Mouse (Mus musculus): ENCODE measurements around the gene Pelo.

Pelo gene

GRCm38 (mm10) chr13:115096965-115097364 is 7.0 kb upstream of the Pelo start:
- DNase-seq (ENCODE audit: inconsistent ontology term) = no peak

- DNase-seq (ENCODE audit: inconsistent ontology term) = no peak
Observed at GRCm38 (mm10) chr13:115096216-115096615, 6.2 kb upstream of the Pelo start.

DNA sequence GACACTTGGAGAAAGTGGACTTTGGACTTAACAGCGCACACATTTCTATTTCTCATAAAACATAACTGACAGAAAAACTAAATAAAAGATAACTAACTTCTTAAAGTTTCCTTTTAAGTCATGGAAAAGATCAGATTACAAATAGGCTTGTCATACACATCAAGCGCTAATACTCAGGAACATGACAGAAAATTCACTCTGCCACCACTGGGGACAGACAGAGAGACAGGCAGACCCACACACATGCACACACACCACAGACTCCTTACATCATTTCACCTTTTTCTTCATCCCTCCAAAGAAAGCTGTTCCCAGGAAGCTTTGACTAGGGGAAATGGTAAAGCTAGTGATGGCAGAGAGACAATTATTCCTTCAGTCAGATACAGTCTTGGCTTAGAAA is 5.4 kb upstream of the Pelo start:
- no peak for DNase-seq (ENCODE audit: inconsistent ontology term)

GRCm38 (mm10) chr13:115091511-115091910 is 1.5 kb upstream of the Pelo start:
- no peak for DNase-seq (ENCODE audit: inconsistent ontology term)

- DNase-seq (ENCODE audit: inconsistent ontology term) = no peak
Observed at GRCm38 (mm10) chr13:115090977-115091445, 1.0 kb upstream of the Pelo start.

GRCm38 (mm10) chr13:115089395-115090025 is 476 bp downstream of the Pelo start:
- DNase-seq (ENCODE audit: inconsistent ontology term) = peak; percentile 41

- no peak for DNase-seq (ENCODE audit: inconsistent ontology term)
Observed at GRCm38 (mm10) chr13:115089020-115089394, 979 bp downstream of the Pelo start.

DNA sequence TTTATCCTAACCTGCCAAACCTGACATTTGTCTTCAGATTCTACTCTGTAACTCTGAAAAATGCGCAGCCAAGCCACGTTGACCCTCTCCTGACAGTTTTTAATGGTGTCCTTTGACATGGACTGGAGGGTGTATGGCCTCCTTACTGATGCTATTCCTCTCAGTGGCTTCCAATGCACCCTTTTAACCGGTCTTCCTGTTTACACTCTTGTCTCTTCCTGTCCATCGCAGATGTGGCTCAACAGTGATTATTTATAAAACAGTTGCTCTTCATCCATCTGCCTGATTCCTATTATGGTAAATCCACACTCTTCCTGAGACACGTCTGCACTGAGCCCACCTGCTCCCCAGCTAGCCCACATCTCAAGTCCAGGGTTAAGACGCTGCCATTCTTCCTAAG is 4.0 kb downstream of the Pelo start:
- no peak for DNase-seq (ENCODE audit: inconsistent ontology term)

- DNase-seq (ENCODE audit: inconsistent ontology term) = no peak
Observed at GRCm38 (mm10) chr13:115082339-115082738, 7.6 kb downstream of the Pelo start.

DNA sequence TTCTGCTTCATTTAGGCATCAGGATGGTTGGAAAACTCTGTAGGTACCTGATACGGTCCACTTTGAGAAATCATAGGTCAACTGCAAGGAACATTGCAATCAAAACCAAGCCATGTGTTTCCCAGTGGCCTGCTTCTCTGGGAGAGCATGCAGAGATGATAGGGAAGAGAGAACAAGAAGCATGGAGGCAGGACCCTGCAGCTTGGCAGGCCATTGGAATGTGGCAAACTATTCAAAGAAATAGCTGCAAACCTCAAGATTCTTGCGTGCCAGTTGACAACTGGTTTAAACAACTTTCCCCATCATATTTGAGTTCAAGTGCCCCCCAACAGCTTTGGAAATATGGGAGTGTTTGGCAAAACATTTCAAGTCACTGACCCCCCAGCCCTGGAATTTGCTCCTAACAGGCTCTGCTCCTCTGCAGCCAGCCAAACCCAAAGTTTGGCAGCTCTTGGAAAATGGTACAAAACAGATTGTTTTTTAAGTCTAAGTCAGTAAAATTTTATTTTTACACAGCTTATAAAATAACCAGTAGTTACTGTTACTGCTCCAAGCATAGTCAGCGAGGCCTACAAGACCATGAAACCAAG is 9.9 kb downstream of the Pelo start:
- peak; percentile 73 for DNase-seq (ENCODE audit: inconsistent ontology term)

DNA sequence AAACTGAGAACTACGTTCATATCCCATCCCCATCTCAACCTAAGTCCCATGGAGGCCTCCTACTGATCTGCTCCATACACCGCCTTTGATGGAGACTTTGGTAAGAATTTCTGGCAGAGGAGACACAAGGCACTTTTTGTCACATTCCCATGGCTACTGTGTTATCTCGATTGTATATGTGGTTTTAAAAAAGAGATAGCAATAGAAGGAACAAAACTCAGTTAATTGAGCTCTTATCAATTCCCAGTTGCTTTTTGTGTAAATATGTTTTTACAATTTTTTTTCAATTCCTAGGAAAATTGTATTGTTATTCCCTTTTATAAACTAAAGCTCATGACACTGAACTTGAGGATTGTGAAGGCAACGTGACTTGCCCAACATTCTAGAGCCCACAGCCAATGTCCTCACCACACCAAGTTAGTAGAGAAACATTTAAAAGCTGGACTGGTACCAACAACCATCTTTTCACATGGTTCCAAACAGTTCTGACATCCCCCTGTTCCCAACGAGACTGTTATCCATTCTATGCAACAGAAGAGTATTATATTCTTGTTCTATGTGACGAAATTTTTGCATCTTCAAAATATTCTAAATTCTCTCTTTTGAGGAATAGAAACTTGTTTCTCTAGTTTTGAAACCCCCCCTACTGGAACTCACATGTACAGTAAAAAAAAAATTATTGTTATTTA is 10.8 kb downstream of the Pelo start:
- DNase-seq (ENCODE audit: inconsistent ontology term) = peak; percentile 43

- DNase-seq (ENCODE audit: inconsistent ontology term) = no peak
Observed at GRCm38 (mm10) chr13:115077346-115078134, 12.4 kb downstream of the Pelo start.

DNA sequence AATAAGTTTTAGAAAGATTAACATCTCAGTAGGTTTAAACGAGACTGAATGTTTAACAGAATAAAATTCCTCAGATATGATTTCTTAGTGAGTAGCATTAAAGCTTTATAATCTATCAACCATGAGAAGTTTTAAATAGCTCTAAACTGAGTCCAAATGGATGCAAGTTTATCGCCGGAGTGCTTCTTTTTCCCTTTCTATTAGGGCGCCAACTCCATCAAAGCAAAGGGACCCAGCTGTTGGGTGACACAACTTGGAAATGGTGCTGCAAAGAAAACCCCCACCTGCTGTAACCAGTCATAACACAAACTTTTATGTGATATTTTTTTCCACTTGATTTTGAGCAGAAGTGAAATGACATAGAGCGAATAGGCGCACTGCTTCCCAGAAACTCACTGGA is 17.6 kb downstream of the Pelo start:
- no peak for DNase-seq (ENCODE audit: inconsistent ontology term)

GRCm38 (mm10) chr13:115071431-115071830 is 18.6 kb downstream of the Pelo start:
- no peak for DNase-seq (ENCODE audit: inconsistent ontology term)

DNA sequence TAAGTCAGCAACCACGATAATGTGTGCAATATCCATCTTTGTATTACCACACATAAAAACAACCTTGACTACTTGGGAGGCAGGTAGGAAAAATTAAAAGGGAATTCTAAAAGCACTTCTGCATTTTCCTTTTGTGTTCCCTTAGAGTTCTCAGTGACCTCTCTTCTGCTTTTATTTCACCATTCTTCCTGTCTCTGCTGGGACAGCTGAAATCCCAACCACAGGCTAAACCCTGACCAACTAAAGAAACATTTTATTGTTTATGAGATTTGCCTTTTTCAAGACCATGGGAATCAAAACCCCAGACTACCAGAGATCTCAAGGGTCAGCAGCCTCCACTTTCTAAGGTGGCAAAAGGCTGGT is 22.0 kb downstream of the Pelo start:
- no peak for DNase-seq (ENCODE audit: inconsistent ontology term)

DNA sequence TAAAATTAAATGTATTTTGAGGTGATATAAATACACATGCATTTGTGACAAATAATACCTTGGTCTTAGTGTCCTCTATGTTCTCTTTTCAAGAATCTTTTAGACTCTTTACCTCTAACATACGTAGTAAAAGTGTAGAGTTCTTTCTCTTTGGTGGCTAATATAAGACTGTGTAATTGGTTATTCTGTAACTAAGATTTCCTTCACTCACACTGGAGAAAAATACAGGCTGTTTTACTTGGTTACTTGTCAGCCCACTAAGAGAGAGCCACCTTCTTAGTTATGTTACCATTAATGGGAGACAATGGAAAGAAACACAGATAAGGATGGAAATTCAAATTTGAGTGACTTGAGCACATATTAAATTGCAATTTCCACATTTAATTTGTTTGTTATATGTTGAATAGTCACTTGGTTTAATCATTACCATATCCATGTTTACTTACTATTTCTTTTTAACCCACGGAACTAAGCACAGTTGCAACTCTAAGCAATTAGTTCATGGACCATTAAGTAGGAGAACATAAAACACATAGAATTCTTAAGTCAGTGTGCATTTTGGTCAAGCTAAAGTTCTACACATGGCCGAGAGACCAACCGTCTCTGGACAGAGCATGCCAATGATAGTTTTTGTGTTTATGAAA is 22.5 kb downstream of the Pelo start:
- DNase-seq (ENCODE audit: inconsistent ontology term) = no peak

- no peak for DNase-seq (ENCODE audit: inconsistent ontology term)
Observed at GRCm38 (mm10) chr13:115057555-115057954, 32.4 kb downstream of the Pelo start.

DNA sequence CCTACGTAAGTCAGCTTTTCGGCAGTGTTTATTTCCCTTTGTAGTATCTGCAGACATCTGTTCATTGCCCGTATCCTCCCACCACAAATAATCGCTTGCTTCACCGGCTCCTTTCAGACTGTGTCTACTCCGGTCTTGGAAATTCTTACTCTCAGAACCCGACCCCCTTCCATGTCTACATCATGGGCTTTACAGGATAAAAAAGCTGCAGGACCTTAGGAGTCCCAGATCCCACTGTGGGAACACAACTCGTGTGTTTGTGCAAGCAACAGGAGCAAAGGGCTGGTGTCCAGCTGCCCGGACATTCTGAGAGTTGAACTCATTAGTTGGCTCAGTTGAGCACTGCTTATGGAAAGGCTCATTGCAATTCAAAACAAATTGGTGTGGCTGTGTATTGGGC is 35.2 kb downstream of the Pelo start:
- DNase-seq (ENCODE audit: inconsistent ontology term) = peak; percentile 73

DNA sequence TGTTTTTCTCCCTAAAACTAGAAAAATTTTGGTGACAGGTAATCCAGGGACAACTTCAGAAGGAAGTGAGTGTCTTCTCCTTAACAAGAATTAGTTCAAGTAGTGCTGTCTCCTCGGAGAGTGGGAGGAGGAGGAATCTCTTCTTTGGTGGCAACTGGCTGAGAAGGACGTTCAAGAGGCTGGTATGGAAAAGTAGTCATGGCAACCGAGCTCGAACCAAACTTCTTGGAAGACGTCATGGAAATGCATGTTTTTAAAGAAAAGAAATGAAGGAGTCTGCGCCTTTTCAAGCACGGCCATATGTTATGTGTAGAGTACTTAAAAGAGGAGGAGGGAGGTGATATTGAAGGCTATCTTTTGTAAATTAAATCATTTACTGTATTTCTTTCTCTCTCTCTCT is 37.4 kb downstream of the Pelo start:
- DNase-seq (ENCODE audit: inconsistent ontology term) = no peak

DNA sequence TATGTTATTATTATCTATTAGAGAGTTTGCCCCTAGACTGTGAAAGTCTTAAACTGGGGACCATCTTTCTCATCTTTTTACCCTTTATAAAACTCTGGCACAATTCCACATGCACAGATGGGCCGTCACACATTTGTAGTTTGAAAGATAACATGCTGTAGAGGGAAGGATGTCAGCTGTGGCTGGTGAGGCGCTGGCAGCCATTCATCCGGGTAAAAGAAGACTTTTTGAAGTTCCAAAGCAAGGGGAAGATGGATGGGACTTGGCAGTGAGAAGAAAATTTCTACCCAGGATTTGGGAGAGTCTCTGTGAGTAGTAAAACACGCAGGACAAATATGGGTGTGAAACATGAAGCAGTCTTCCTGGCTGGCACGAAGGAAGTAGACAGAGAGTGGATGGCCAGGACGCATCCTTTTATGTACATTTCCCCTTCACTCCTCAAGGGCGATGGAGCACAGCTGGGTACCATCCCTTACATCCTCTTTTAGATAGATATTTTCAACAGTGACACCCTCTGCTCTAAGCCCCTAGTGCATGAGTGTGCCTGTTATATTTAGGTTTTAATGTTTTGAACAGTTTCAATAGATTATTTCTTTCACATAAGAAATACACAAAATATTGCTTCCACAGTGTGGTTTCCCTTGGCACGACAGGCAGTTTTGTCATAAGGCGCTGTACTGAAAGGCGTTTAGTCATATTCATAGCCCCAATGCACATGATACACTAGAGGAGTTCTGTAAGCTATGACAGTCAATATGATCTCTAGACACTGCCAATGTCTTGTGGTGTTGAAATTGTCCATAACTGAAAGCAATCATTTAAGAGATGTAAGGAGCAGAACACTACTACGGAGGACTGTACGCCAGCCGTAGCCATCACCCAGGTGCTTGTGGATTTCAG is 39.1 kb downstream of the Pelo start:
- no peak for DNase-seq (ENCODE audit: inconsistent ontology term)

- no peak for DNase-seq (ENCODE audit: inconsistent ontology term)
Observed at GRCm38 (mm10) chr13:115042652-115043051, 47.3 kb downstream of the Pelo start.

All from Muller cell, postnatal 12 days (primary cell).